Mouse (Mus musculus) forebrain, embryonic 15.5 days (tissue): ENCODE measurements around the gene Lrrc75b. TPM values are rescaled to one million over a fixed set of nuclear protein-coding genes. Genes with fewer than 3 reads are reported as not detected.
A peak's percentile ranks its signal among the peaks of the same experiment; 100 is the strongest.
"Not testable (repeated sequence)": the region's sequence is repeated elsewhere in the genome, so short reads cannot be mapped to it uniquely, and the experiment has no call there.

ENCODE experiments used
- ATAC-seq: fragments of 200-750 bp; cut with Nextera tagmentation; replicated peaks from 2 replicates; pipeline ENCODE4 v1.8.0; 2017; ENCODE audit warnings: mild to moderate bottlenecking, moderate TSS enrichment, moderate library complexity
- H3K27ac ChIP-seq: fragments of 300-500 bp; sonication (generic); replicated peaks from 2 replicates; pipeline ENCODE4 v1.5.1; 2015; ENCODE audit warnings: mild to moderate bottlenecking, inconsistent platforms
- H3K27me3 ChIP-seq: fragments of 300-500 bp; sonication (generic); 2 replicates; pipeline ENCODE4 v1.6.1; 2015; ENCODE audit warnings: inconsistent platforms
- H3K36me3 ChIP-seq: fragments of 300-500 bp; sonication (generic); 2 replicates; pipeline ENCODE4 v1.6.1; 2015; ENCODE audit warnings: mild to moderate bottlenecking, inconsistent platforms
- H3K4me1 ChIP-seq: fragments of 300-500 bp; sonication (generic); 2 replicates; pipeline ENCODE4 v1.6.1; 2015; ENCODE audit warnings: inconsistent platforms
- H3K4me2 ChIP-seq: fragments of 300-500 bp; sonication (generic); replicated peaks from 2 replicates; pipeline ENCODE4 v1.6.1; 2015; ENCODE audit warnings: mild to moderate bottlenecking, inconsistent platforms
- H3K4me3 ChIP-seq: fragments of 300-500 bp; sonication (generic); 2 replicates; pipeline ENCODE4 v1.5.1; 2015; ENCODE audit warnings: mild to moderate bottlenecking, inconsistent platforms
- H3K9ac ChIP-seq: fragments of 300-500 bp; sonication (generic); replicated peaks from 2 replicates; pipeline ENCODE4 v1.6.1; 2015; ENCODE audit warnings: mild to moderate bottlenecking, inconsistent platforms
- H3K9me3 ChIP-seq: fragments of 300-500 bp; sonication (generic); 2 replicates; pipeline ENCODE4 v1.6.1; 2016; ENCODE audit warnings: inconsistent platforms
- WGBS: fragments of 180-500 bp; shearing (Covaris S2); methylation state at CpG from one replicate; pipeline ENCODE4 v1.1.7; 2015; ENCODE audit warnings: mixed read lengths; 5-methylcytosine and 5-hydroxymethylcytosine counted together
- polyA plus RNA-seq: library from polyadenylated mRNA; unstranded; fragments of >200 nt; fragmentation: Nextera tagmentation; extraction: Ambion mirVana; gene quantifications from 2 replicates; pipeline ENCODE4 v1.2.1, GENCODE M21; 2015

Gene Lrrc75b
- polyA plus RNA-seq, 1 experiment from 2014 or later: 16.4 TPM

GRCm38 (mm10) chr10:75586553-75586879 lies 26.4 kb upstream of the Lrrc75b start:
- Histone ChIP-seq H3K4me1 (peaks cover 14% of the 10 kb centered on the region), H3K27ac (0 out of 2 replicates have a peak overlapping the region, but pooled peaks have one; percentile 17), H3K9me3 (no peaks in the 10 kb centered on the region), H3K36me3 (no peaks in the 10 kb centered on the region), H3K27me3 (no peaks in the 10 kb centered on the region), H3K9ac (no peak overlapping the region), H3K4me2 (no peak overlapping the region), H3K4me3 (no peak overlapping the region)
- peak; percentile 26 for ATAC-seq
- WGBS: 74% methylated on average over 1 of the region's 1 CpGs

GRCm38 (mm10) chr10:75585876-75586552 lies 25.9 kb upstream of the Lrrc75b start:
- H3K4me2 ChIP-seq: peak overlapping the region; percentile 12; the same call in 1 of the 2 replicates
- no peaks in the 10 kb centered on the region for H3K9me3 ChIP-seq
- H3K36me3 ChIP-seq: no peaks in the 10 kb centered on the region
- no peak overlapping the region for H3K4me3 ChIP-seq
- ATAC-seq: peak; percentile 85
- no peaks in the 10 kb centered on the region for H3K27me3 ChIP-seq
- H3K27ac ChIP-seq: 0 out of 2 replicates have a peak overlapping the region, but pooled peaks have one; percentile 17
- H3K4me1 ChIP-seq: peaks cover 14% of the 10 kb centered on the region
- no peak overlapping the region for H3K9ac ChIP-seq
- WGBS: 21% methylated on average over 20 of the region's 20 CpGs

- Histone ChIP-seq H3K27ac (no peak overlapping the region), H3K4me1 (no peaks in the 10 kb centered on the region), H3K4me2 (no peak overlapping the region), H3K9me3 (no peaks in the 10 kb centered on the region), H3K27me3 (no peaks in the 10 kb centered on the region), H3K9ac (no peak overlapping the region), H3K36me3 (no peaks in the 10 kb centered on the region), H3K4me3 (no peak overlapping the region)
- 87% methylated on average over 6 of the region's 6 CpGs for WGBS
- ATAC-seq: no peak
Observed at GRCm38 (mm10) chr10:75579129-75579528, 19.0 kb upstream of the Lrrc75b start.

- no peak overlapping the region for H3K4me2 ChIP-seq
- 89% methylated on average over 9 of the region's 9 CpGs for WGBS
- no peak overlapping the region for H3K4me3 ChIP-seq
- no peaks in the 10 kb centered on the region for H3K9me3 ChIP-seq
- H3K36me3 ChIP-seq: no peaks in the 10 kb centered on the region
- H3K4me1 ChIP-seq: no peaks in the 10 kb centered on the region
- H3K27me3 ChIP-seq: no peaks in the 10 kb centered on the region
- H3K27ac ChIP-seq: no peak overlapping the region
- H3K9ac ChIP-seq: no peak overlapping the region
- no peak for ATAC-seq
Observed at GRCm38 (mm10) chr10:75573965-75574364, 13.8 kb upstream of the Lrrc75b start.

- no peaks in the 10 kb centered on the region for H3K36me3 ChIP-seq
- no peak overlapping the region for H3K4me3 ChIP-seq
- H3K4me2 ChIP-seq: no peak overlapping the region
- no peaks in the 10 kb centered on the region for H3K4me1 ChIP-seq
- no peak overlapping the region for H3K9ac ChIP-seq
- 42% methylated on average over 10 of the region's 10 CpGs for WGBS
- H3K9me3 ChIP-seq: no peaks in the 10 kb centered on the region
- H3K27me3 ChIP-seq: 0 out of 2 replicates have a peak, but pooled peaks cover 3% of the 10 kb centered on the region
- H3K27ac ChIP-seq: no peak overlapping the region
- ATAC-seq: no peak
Observed at GRCm38 (mm10) chr10:75573181-75573580, 13.1 kb upstream of the Lrrc75b start.

GRCm38 (mm10) chr10:75571937-75572336 lies 11.8 kb upstream of the Lrrc75b start:
- no peak overlapping the region for H3K4me3 ChIP-seq
- no peaks in the 10 kb centered on the region for H3K36me3 ChIP-seq
- ATAC-seq: no peak
- no peaks in the 10 kb centered on the region for H3K9me3 ChIP-seq
- H3K9ac ChIP-seq: no peak overlapping the region
- no peak overlapping the region for H3K4me2 ChIP-seq
- H3K27ac ChIP-seq: no peak overlapping the region
- H3K4me1 ChIP-seq: no peaks in the 10 kb centered on the region
- 0 out of 2 replicates have a peak, but pooled peaks cover 3% of the 10 kb centered on the region for H3K27me3 ChIP-seq
- 47% methylated on average over 9 of the region's 9 CpGs for WGBS

- H3K9me3 ChIP-seq: no peaks in the 10 kb centered on the region
Observed at GRCm38 (mm10) chr10:75570981-75571657, 11.0 kb upstream of the Lrrc75b start.

GRCm38 (mm10) chr10:75568851-75569250 lies 8.7 kb upstream of the Lrrc75b start:
- H3K4me1 ChIP-seq: no peaks in the 10 kb centered on the region
- H3K9ac ChIP-seq: no peak overlapping the region
- H3K4me3 ChIP-seq: no peak overlapping the region
- H3K27me3 ChIP-seq: 0 out of 2 replicates have a peak, but pooled peaks cover 3% of the 10 kb centered on the region
- no peaks in the 10 kb centered on the region for H3K36me3 ChIP-seq
- no peak for ATAC-seq
- H3K27ac ChIP-seq: no peak overlapping the region
- WGBS: 16% methylated on average over 4 of the region's 4 CpGs
- H3K4me2 ChIP-seq: no peak overlapping the region
- H3K9me3 ChIP-seq: no peaks in the 10 kb centered on the region

More at GRCm38 (mm10) chr10:75570981-75571657, 11.0 kb upstream of the Lrrc75b start:
- Histone ChIP-seq H3K4me1 (no peaks in the 10 kb centered on the region), H3K27me3 (0 out of 2 replicates have a peak, but pooled peaks cover 3% of the 10 kb centered on the region), H3K9ac (no peak overlapping the region), H3K36me3 (no peaks in the 10 kb centered on the region), H3K27ac (no peak overlapping the region), H3K4me3 (no peak overlapping the region), H3K4me2 (no peak overlapping the region)
- ATAC-seq: no peak
- WGBS: 36% methylated on average over 10 of the region's 10 CpGs

GRCm38 (mm10) chr10:75568441-75568840 lies 8.3 kb upstream of the Lrrc75b start:
- no peak overlapping the region for H3K9ac ChIP-seq
- WGBS: 8% methylated on average over 11 of the region's 11 CpGs
- H3K27me3 ChIP-seq: 0 out of 2 replicates have a peak, but pooled peaks cover 3% of the 10 kb centered on the region
- ATAC-seq: no peak
- H3K4me3 ChIP-seq: no peak overlapping the region
- no peak overlapping the region for H3K4me2 ChIP-seq
- H3K36me3 ChIP-seq: no peaks in the 10 kb centered on the region
- H3K4me1 ChIP-seq: no peaks in the 10 kb centered on the region
- H3K9me3 ChIP-seq: no peaks in the 10 kb centered on the region
- no peak overlapping the region for H3K27ac ChIP-seq

GRCm38 (mm10) chr10:75568029-75568428 lies 7.9 kb upstream of the Lrrc75b start:
- no peak overlapping the region for H3K27ac ChIP-seq
- no peak overlapping the region for H3K4me3 ChIP-seq
- no peaks in the 10 kb centered on the region for H3K9me3 ChIP-seq
- H3K9ac ChIP-seq: no peak overlapping the region
- 0 out of 2 replicates have a peak, but pooled peaks cover 3% of the 10 kb centered on the region for H3K27me3 ChIP-seq
- no peak overlapping the region for H3K4me2 ChIP-seq
- WGBS: 43% methylated on average over 5 of the region's 5 CpGs
- ATAC-seq: no peak
- no peaks in the 10 kb centered on the region for H3K4me1 ChIP-seq
- no peaks in the 10 kb centered on the region for H3K36me3 ChIP-seq

GRCm38 (mm10) chr10:75566765-75567164 lies 6.6 kb upstream of the Lrrc75b start:
- H3K9me3 ChIP-seq, H3K27me3 ChIP-seq, ATAC-seq, H3K27ac ChIP-seq, H3K4me1 ChIP-seq, H3K36me3 ChIP-seq, H3K4me2 ChIP-seq, H3K9ac ChIP-seq, H3K4me3 ChIP-seq: not testable (repeated sequence)
- WGBS: 86% methylated on average over 2 of the region's 2 CpGs

GRCm38 (mm10) chr10:75566321-75566720 lies 6.2 kb upstream of the Lrrc75b start:
- H3K9me3 ChIP-seq: no peaks in the 10 kb centered on the region
- no peak overlapping the region for H3K9ac ChIP-seq
- H3K4me2 ChIP-seq: no peak overlapping the region
- H3K27me3 ChIP-seq: 0 out of 2 replicates have a peak, but pooled peaks cover 3% of the 10 kb centered on the region
- 82% methylated on average over 5 of the region's 5 CpGs for WGBS
- H3K4me1 ChIP-seq: no peaks in the 10 kb centered on the region
- H3K27ac ChIP-seq: no peak overlapping the region
- no peak for ATAC-seq
- no peaks in the 10 kb centered on the region for H3K36me3 ChIP-seq
- no peak overlapping the region for H3K4me3 ChIP-seq
